Mouse (Mus musculus) liver, embryonic 14.5 days (tissue): Measurements from ENCODE around the gene Svs5. TPM values are rescaled to one million over a fixed set of nuclear protein-coding genes. Genes with fewer than 3 reads are reported as not detected.
"Not testable (repeated sequence)": the region's sequence is repeated elsewhere in the genome, so short reads cannot be mapped to it uniquely, and the experiment has no call there.

ENCODE experiments used
- ATAC-seq: fragments of 200-750 bp; cut with Nextera tagmentation; 2 replicates; pipeline ENCODE4 v1.8.0; 2017; ENCODE audit warnings: moderate number of reproducible peaks, mild to moderate bottlenecking, moderate library complexity; ENCODE audit not compliant: insufficient read depth
- DNase-seq, 3 experiments: peaks; one replicate each; pipeline ENCODE4 v3.0.0-alpha.2; 2012 to 2013; ENCODE audit warnings: low read depth in 3 of 3, low spot score in 3 of 3
- H3K27ac ChIP-seq: fragments of 300-500 bp; sonication (generic); 2 replicates; pipeline ENCODE4 v1.5.1; 2014; ENCODE audit warnings: moderate library complexity, mild to moderate bottlenecking, control low read depth, inconsistent platforms
- H3K27me3 ChIP-seq: fragments of 300-500 bp; sonication (generic); 2 replicates; pipeline ENCODE4 v1.6.1; 2014; ENCODE audit warnings: mild to moderate bottlenecking, low read length, moderate library complexity; ENCODE audit not compliant: control insufficient read depth, insufficient read depth
- H3K36me3 ChIP-seq: fragments of 300-500 bp; sonication (generic); replicated peaks from 2 replicates; pipeline ENCODE4 v1.6.1; 2014; ENCODE audit warnings: low read depth; ENCODE audit not compliant: control insufficient read depth, insufficient read depth
- H3K4me1 ChIP-seq, 2 experiments: fragments of 200-500 bp in 1 of 2; fragments of 300-500 bp in 1 of 2; sonication (generic) in 1 of 2; replicated peaks; 2 replicates each; pipeline ENCODE4 v1.6.1; 2012 to 2014; ENCODE audit warnings: antibody characterized with exemption in 1 of 2, inconsistent platforms in 1 of 2, low read length in 1 of 2; ENCODE audit not compliant: control insufficient read depth in 2 of 2, insufficient read depth in 2 of 2
- H3K4me2 ChIP-seq: fragments of 300-500 bp; sonication (generic); 2 replicates; pipeline ENCODE4 v1.6.1; 2014; ENCODE audit warnings: low read depth, mild to moderate bottlenecking, control low read depth, moderate library complexity
- H3K4me3 ChIP-seq, 2 experiments: fragments of 200-500 bp in 1 of 2; fragments of 300-500 bp in 1 of 2; sonication (generic) in 1 of 2; 2 replicates each; pipeline ENCODE4 v1.5.1; 2012 to 2014; ENCODE audit warnings: low read depth in 2 of 2, low read length in 2 of 2, mild to moderate bottlenecking in 2 of 2, control low read depth in 1 of 2, inconsistent platforms in 1 of 2, moderate library complexity in 1 of 2; ENCODE audit not compliant: insufficient read depth in 1 of 2
- H3K9ac ChIP-seq: fragments of 300-500 bp; sonication (generic); replicated peaks from 2 replicates; pipeline ENCODE4 v1.6.1; 2014; ENCODE audit warnings: mild to moderate bottlenecking, control low read depth, moderate library complexity
- H3K9me3 ChIP-seq: fragments of 300-500 bp; sonication (generic); 2 replicates; pipeline ENCODE4 v1.6.1; 2016; ENCODE audit warnings: low read length, mixed read lengths; ENCODE audit not compliant: control insufficient read depth
- CTCF ChIP-seq: IDR thresholded peaks from 2 replicates; pipeline ENCODE4 v1.5.1; 2016; ENCODE audit warnings: antibody characterized with exemption, low read depth, control low read depth
- EP300 ChIP-seq: IDR thresholded peaks from 2 replicates; pipeline ENCODE4 v1.6.1; 2016; ENCODE audit warnings: antibody characterized with exemption, low read depth
- WGBS: fragments of 180-500 bp; shearing (Covaris S2); extraction: QIAGEN DNeasy Blood & Tissue Kit; methylation state at CpG from one replicate; pipeline ENCODE4 v1.1.7; 2014; ENCODE audit not compliant: insufficient replicate concordance; 5-methylcytosine and 5-hydroxymethylcytosine counted together
- polyA plus RNA-seq, 2 experiments: library from polyadenylated mRNA; depleted of rRNA in 1 of 2; stranded (reverse) in 1 of 2; unstranded in 1 of 2; fragments of >200 nt; fragmentation: Nextera tagmentation in 1 of 2; extraction: Ambion mirVana in 1 of 2; gene quantifications; 2 replicates each; pipeline versions ENCODE4 v1.2.1 to v1.2.3; 2012 to 2014

The Svs5 gene
- not detected in 2 replicates for polyA plus RNA-seq (2012; rRNA removed)
- polyA plus RNA-seq (2014; fragmentation: Nextera tagmentation; extraction: Ambion mirVana): not detected in 2 replicates

GRCm38 (mm10) chr2:164332440-164332839 lies at the start of gene Svs5:
Gene Svs5 (plus strand): TSS chr2:164332740.
- not testable (repeated sequence) for H3K4me1 ChIP-seq, H3K4me3 ChIP-seq, H3K27ac ChIP-seq, H3K36me3 ChIP-seq, H3K27me3 ChIP-seq, H3K9me3 ChIP-seq, H3K4me2 ChIP-seq, ATAC-seq, DNase-seq, H3K9ac ChIP-seq
- WGBS: 38% methylated on average over 3 of the region's 3 CpGs

- H3K4me2 ChIP-seq, H3K4me1 ChIP-seq, H3K9me3 ChIP-seq, H3K4me3 ChIP-seq, H3K36me3 ChIP-seq, H3K27me3 ChIP-seq, H3K9ac ChIP-seq, DNase-seq, ATAC-seq, H3K27ac ChIP-seq: not testable (repeated sequence)
- WGBS: 54% methylated on average over 1 of the region's 1 CpGs
Observed at GRCm38 (mm10) chr2:164288968-164289367, 43.6 kb upstream of the Svs5 start, which contains the start of gene Svs3a. Gene Svs3a (plus strand): TSS chr2:164289268.

- no peaks in the 10 kb centered on the region for H3K27me3 ChIP-seq
- H3K4me2 ChIP-seq: no peak overlapping the region
- no peak overlapping the region for H3K4me3 ChIP-seq
- H3K4me1 ChIP-seq: no peaks in the 10 kb centered on the region
- DNase-seq: no peak
- no peak overlapping the region for H3K9ac ChIP-seq
- no peak overlapping the region for H3K27ac ChIP-seq
- ATAC-seq: no peak
- TF ChIP-seq EP300: no peak
- no peak for TF ChIP-seq CTCF
- H3K36me3 ChIP-seq: no peaks in the 10 kb centered on the region
- H3K9me3 ChIP-seq: no peaks in the 10 kb centered on the region
- WGBS: 64% methylated on average over 5 of the region's 5 CpGs
Observed at GRCm38 (mm10) chr2:164312599-164312998, 19.9 kb upstream of the Svs5 start.

GRCm38 (mm10) chr2:164315460-164315859 lies 17.1 kb upstream of the Svs5 start:
- not testable (repeated sequence) for H3K4me1 ChIP-seq, H3K27me3 ChIP-seq, H3K9me3 ChIP-seq, H3K27ac ChIP-seq, ATAC-seq, H3K9ac ChIP-seq, H3K4me2 ChIP-seq, DNase-seq, H3K4me3 ChIP-seq, H3K36me3 ChIP-seq

GRCm38 (mm10) chr2:164316451-164316850 lies 16.1 kb upstream of the Svs5 start, which contains the start of gene Svs6:
Gene Svs6 (plus strand): TSS chr2:164316751.
- not testable (repeated sequence) for H3K36me3 ChIP-seq, DNase-seq, H3K9ac ChIP-seq, H3K4me2 ChIP-seq, H3K4me1 ChIP-seq, H3K4me3 ChIP-seq, H3K9me3 ChIP-seq, H3K27me3 ChIP-seq, H3K27ac ChIP-seq, ATAC-seq
- WGBS: 46% methylated on average over 1 of the region's 1 CpGs

- Histone ChIP-seq H3K27me3 (no peaks in the 10 kb centered on the region), H3K4me3 (no peak overlapping the region), H3K4me2 (no peak overlapping the region), H3K27ac (no peak overlapping the region), H3K9me3 (no peaks in the 10 kb centered on the region), H3K9ac (no peak overlapping the region), H3K4me1 (no peaks in the 10 kb centered on the region), H3K36me3 (no peaks in the 10 kb centered on the region)
- WGBS: 55% methylated on average over 6 of the region's 6 CpGs
- no peak for TF ChIP-seq CTCF
- no peak for TF ChIP-seq EP300
- DNase-seq (peak in 1 of 3 experiments; percentile 2), ATAC-seq (no peak)
Observed at GRCm38 (mm10) chr2:164320983-164321382, 11.6 kb upstream of the Svs5 start.

- H3K36me3 ChIP-seq, DNase-seq, H3K27ac ChIP-seq, H3K9ac ChIP-seq, H3K4me1 ChIP-seq, ATAC-seq, H3K9me3 ChIP-seq, H3K4me2 ChIP-seq, H3K4me3 ChIP-seq, H3K27me3 ChIP-seq: not testable (repeated sequence)
- 59% methylated on average over 1 of the region's 1 CpGs for WGBS
Observed at GRCm38 (mm10) chr2:164343732-164344131, 11.2 kb downstream of the Svs5 start.

- H3K4me1 ChIP-seq, H3K9ac ChIP-seq, H3K9me3 ChIP-seq, H3K36me3 ChIP-seq, DNase-seq, H3K27ac ChIP-seq, H3K4me2 ChIP-seq, H3K27me3 ChIP-seq, ATAC-seq, H3K4me3 ChIP-seq: not testable (repeated sequence)
Observed at GRCm38 (mm10) chr2:164347697-164348096, 15.2 kb downstream of the Svs5 start.
